Mouse (Mus musculus) stomach, embryonic 16.5 days (tissue): ENCODE results near the gene Npw. TPM values are rescaled to one million over a fixed set of nuclear protein-coding genes. Genes with fewer than 3 reads are reported as not detected.
A peak's percentile ranks its signal among the peaks of the same experiment; 100 is the strongest.
"Not testable (repeated sequence)": the region's sequence is repeated elsewhere in the genome, so short reads cannot be mapped to it uniquely, and the experiment has no call there.

ENCODE experiments used
- ATAC-seq: fragments of 200-750 bp; cut with Nextera tagmentation; 2 replicates; pipeline ENCODE4 v1.8.0; 2017; ENCODE audit warnings: moderate number of reproducible peaks, moderate TSS enrichment; ENCODE audit not compliant: insufficient read depth, low FRiP score
- H3K27ac ChIP-seq: fragments of 300-500 bp; sonication (generic); 2 replicates; pipeline ENCODE4 v1.5.1; 2014; ENCODE audit warnings: low read length
- H3K27me3 ChIP-seq: fragments of 300-500 bp; sonication (generic); 2 replicates; pipeline ENCODE4 v1.6.1; 2014; ENCODE audit warnings: low read length, control low read depth, mixed read lengths; ENCODE audit not compliant: control insufficient read depth, insufficient read depth
- H3K36me3 ChIP-seq: fragments of 300-500 bp; sonication (generic); 2 replicates; pipeline ENCODE4 v1.6.1; 2014; ENCODE audit warnings: low read length; ENCODE audit not compliant: control insufficient read depth, insufficient read depth
- H3K4me1 ChIP-seq: fragments of 300-500 bp; sonication (generic); 2 replicates; pipeline ENCODE4 v1.6.1; 2014; ENCODE audit warnings: low read length, control low read depth, mixed read lengths; ENCODE audit not compliant: control insufficient read depth, insufficient read depth
- H3K4me2 ChIP-seq: fragments of 300-500 bp; sonication (generic); 2 replicates; pipeline ENCODE4 v1.6.1; 2014; ENCODE audit warnings: low read depth, low read length, mixed read lengths
- H3K4me3 ChIP-seq: fragments of 300-500 bp; sonication (generic); replicated peaks from 2 replicates; pipeline ENCODE4 v1.5.1; 2014; ENCODE audit warnings: mild to moderate bottlenecking, low read length
- H3K9ac ChIP-seq: fragments of 300-500 bp; sonication (generic); 2 replicates; pipeline ENCODE4 v1.6.1; 2014; ENCODE audit warnings: low read length
- H3K9me3 ChIP-seq: fragments of 300-500 bp; sonication (generic); replicated peaks from 2 replicates; pipeline ENCODE4 v1.6.1; 2016; ENCODE audit warnings: low read length, control low read depth; ENCODE audit not compliant: control insufficient read depth
- whole genome bisulfite sequencing: fragments of 180-500 bp; shearing (Covaris S2); extraction: QIAGEN DNeasy Blood & Tissue Kit; methylation state at CpG from one replicate; pipeline ENCODE4 v1.1.7; 2014; 5-methylcytosine and 5-hydroxymethylcytosine counted together
- polyA plus RNA-seq: library from polyadenylated mRNA; unstranded; fragments of >200 nt; fragmentation: Nextera tagmentation; extraction: Ambion mirVana; gene quantifications from 2 replicates; pipeline ENCODE4 v1.2.1, GENCODE M21; 2015

Npw gene
- polyA plus RNA-seq, 1 experiment from 2014 or later = 0.37 TPM

DNA sequence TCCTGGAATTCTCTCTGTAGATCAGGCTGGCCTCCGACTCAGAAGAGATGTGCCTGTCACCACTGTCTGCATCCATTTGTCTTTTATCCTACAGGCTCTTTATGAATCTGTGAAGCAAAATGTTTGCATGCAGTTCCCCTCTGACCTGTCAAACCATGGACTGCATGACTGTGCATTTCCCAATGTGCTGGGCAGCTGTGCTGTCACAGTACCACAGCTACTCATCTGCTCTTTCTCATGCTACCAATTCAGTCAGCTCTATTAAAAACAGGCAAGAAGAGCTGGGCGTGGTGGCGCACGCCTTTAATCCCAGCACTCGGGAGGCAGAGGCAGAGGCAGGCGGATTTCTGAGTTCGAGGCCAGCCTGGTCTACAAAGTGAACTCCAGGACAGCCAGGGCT, 8.8 kb upstream of the Npw start:
- not testable (repeated sequence) for H3K27ac ChIP-seq, H3K9me3 ChIP-seq, H3K36me3 ChIP-seq, H3K4me3 ChIP-seq, H3K4me2 ChIP-seq, ATAC-seq, H3K9ac ChIP-seq, H3K27me3 ChIP-seq
- WGBS = 54% methylated on average over 7 of the region's 7 CpGs
- peaks cover 24% of the 10 kb centered on the region for H3K4me1 ChIP-seq

DNA sequence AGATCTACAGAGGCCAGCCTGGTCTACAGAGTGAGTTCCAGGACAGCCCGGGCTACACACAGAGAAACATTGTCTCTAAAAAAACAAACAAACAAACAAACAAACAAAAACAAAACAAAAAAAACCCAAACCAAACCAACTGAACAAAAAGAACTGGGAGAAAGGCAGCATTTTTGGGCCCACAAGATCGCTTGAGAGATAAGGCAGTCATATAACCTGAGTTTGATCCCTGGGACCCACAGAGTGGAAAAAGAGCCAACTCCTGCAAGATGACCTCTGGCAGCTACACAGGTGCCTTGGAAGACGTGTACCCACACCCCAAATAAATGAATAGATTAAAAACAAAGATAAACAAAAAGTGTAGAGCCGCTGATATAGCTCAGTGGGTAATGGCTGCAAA, 3.3 kb downstream of the Npw start:
- no peak overlapping the region for H3K9ac ChIP-seq
- no peak overlapping the region for H3K4me3 ChIP-seq
- peaks cover 16% of the 10 kb centered on the region for H3K4me1 ChIP-seq
- H3K9me3 ChIP-seq = no peaks in the 10 kb centered on the region
- no peak overlapping the region for H3K27ac ChIP-seq
- peaks cover 30% of the 10 kb centered on the region for H3K27me3 ChIP-seq
- H3K36me3 ChIP-seq = no peaks in the 10 kb centered on the region
- ATAC-seq = no peak
- WGBS = 68% methylated on average over 4 of the region's 4 CpGs
- no peak overlapping the region for H3K4me2 ChIP-seq

DNA sequence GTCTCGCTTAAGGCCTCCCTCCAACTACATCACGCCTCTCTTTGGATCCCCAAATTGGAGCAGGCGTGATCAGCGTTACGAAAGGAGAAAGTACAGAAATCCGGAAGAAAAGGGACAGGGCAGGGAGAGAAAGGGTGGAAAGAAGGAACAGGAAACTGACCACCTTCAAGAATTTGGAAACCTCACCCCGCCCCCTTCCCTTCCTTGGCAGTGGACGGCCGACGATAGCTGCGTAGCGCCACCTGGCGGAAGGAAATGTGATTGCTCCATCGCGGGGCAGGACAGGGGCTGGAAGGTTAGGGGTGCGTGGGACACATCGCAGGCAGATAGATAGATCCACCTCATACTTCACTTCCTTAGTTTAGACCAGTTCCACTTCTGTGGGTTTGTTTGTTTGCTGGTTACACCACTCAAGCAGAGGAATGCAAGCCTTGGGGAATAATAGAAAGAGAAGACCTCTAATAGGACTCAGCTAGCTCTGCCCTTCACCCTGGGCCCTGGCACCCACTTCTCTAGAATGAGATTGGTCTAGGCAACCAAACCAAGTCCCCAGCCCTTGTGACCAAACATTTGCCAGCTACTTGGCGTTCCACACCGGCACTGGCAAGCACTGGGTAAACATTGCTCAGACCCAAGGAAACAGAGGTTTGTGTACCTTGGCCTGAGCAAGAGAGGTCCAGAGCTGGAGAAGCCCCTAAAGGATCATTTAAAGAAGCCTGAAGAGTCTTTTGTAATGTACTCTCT, 4.1 kb downstream of the Npw start:
- Histone ChIP-seq H3K27me3 (peaks cover 23% of the 10 kb centered on the region), H3K9me3 (no peaks in the 10 kb centered on the region), H3K27ac (no peak overlapping the region), H3K4me1 (peaks cover 21% of the 10 kb centered on the region), H3K4me3 (peak overlapping the region; percentile 32), H3K9ac (peak overlapping the region; percentile 63; the same call in 1 of the 2 replicates), H3K36me3 (no peaks in the 10 kb centered on the region), H3K4me2 (peak overlapping the region; percentile 55)
- ATAC-seq = no peak
- 3% methylated on average over 19 of the region's 19 CpGs for WGBS

DNA sequence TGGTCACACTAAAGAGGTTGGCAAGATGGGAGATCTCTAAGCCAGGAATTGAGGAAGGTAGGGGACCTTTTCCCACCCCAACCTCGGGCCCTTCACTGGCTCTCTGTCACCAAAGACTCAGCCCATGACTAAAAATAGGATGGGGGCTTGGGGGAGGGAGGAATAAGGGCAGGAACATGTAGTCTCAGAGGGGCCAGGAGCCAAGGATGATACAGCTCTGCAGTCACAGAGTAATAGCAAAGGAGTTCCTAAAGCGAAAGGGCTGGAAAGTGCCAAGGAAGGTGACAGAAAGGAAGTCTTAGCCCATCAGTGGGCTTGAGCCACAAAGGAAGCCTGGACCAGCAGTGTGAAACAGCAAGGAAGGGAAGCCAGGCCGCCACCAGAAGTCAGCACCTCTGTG, 6.4 kb downstream of the Npw start:
- 0 out of 2 replicates have a peak, but pooled peaks cover under 1% of the 10 kb centered on the region for H3K27me3 ChIP-seq
- WGBS = 63% methylated on average over 3 of the region's 3 CpGs
- H3K36me3 ChIP-seq = no peaks in the 10 kb centered on the region
- no peak overlapping the region for H3K27ac ChIP-seq
- H3K4me1 ChIP-seq = peaks cover 12% of the 10 kb centered on the region
- H3K9me3 ChIP-seq = no peaks in the 10 kb centered on the region
- no peak overlapping the region for H3K4me2 ChIP-seq
- no peak overlapping the region for H3K9ac ChIP-seq
- no peak for ATAC-seq
- H3K4me3 ChIP-seq = no peak overlapping the region

DNA sequence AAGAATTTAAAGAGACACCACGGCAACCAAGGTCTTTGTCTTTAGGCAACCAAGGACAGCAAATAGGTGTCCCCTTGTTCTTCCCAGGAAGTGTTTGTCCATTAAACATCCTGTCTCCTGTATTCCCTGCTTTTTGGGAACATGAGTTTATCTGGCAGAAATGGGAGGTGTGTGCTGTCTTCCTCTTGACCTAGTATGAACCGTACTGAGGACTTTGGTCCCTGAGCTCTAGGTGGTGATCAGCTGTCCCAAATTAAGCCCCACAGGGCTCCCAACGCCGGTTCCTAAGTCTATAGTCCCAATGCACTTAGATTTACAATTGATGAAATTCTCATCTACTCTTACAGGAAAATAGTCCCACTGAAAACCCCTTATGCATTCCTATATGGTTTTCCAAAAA, 7.5 kb downstream of the Npw start:
- Histone ChIP-seq H3K27ac (no peak overlapping the region), H3K27me3 (no peaks in the 10 kb centered on the region), H3K36me3 (no peaks in the 10 kb centered on the region), H3K4me1 (peaks cover 12% of the 10 kb centered on the region), H3K4me2 (peak overlapping the region; percentile 99; the same call in 1 of the 2 replicates), H3K9me3 (no peaks in the 10 kb centered on the region), H3K4me3 (no peak overlapping the region), H3K9ac (peak overlapping the region; percentile 93)
- ATAC-seq = no peak
- 70% methylated on average over 4 of the region's 4 CpGs for WGBS

DNA sequence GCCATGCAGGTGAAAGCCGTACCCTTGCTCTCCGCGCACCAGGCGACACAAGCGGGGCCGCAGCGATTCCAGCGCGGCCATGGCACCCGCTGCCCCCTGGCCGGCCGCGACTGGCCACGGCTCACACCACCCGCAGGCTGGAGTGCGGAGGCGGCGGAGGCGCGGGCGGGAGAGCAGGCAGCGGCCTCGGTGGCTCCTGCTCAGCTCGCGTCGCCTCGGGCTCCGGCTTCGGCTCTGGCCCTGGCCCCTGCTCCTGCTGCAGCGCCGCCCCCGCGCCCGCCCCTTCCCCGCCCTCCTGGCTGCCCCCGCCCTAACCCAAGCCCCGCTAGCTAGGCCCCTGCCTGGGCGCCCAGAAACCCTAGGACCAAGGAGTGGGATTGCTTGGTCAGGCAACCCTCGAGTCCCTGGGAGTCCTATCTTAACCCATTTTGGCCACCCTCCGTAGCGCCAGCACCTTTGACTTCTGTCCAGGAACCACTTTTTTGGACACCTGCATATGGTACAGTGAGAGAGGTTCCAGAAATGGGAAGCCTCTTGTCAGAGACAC, 8.1 kb downstream of the Npw start, which contains the start of gene Slc9a3r2:
Gene Slc9a3r2, minus strand, starts transcription at position 258 of the 547 bp plus-strand sequence.
- H3K36me3 ChIP-seq = no peaks in the 10 kb centered on the region
- H3K27ac ChIP-seq = peak within 1 kb of the TSS; percentile 33; the same call in 1 of the 2 replicates
- H3K4me2 ChIP-seq = peak within 1 kb of the TSS; percentile 99
- ATAC-seq = peak; percentile 74
- no peaks in the 10 kb centered on the region for H3K27me3 ChIP-seq
- WGBS = under 1% methylated on average over 38 of the region's 41 CpGs
- peak within 1 kb of the TSS; percentile 93 for H3K9ac ChIP-seq
- peak within 1 kb of the TSS; percentile 86 for H3K4me3 ChIP-seq
- H3K4me1 ChIP-seq = peaks cover 18% of the 10 kb centered on the region
- no peaks in the 10 kb centered on the region for H3K9me3 ChIP-seq

GRCm38 (mm10) chr17:24649581-24650069, 8.6 kb downstream of the Npw start:
- no peaks in the 10 kb centered on the region for H3K27me3 ChIP-seq
- under 1% methylated on average over 35 of the region's 35 CpGs for WGBS
- H3K9me3 ChIP-seq = no peaks in the 10 kb centered on the region
- peak overlapping the region; percentile 99 for H3K4me2 ChIP-seq
- ATAC-seq = peak; percentile 34; the same call in 1 of the 2 replicates
- peak overlapping the region; percentile 33; the same call in 1 of the 2 replicates for H3K27ac ChIP-seq
- peak overlapping the region; percentile 93 for H3K9ac ChIP-seq
- H3K4me3 ChIP-seq = peak overlapping the region; percentile 86
- no peaks in the 10 kb centered on the region for H3K36me3 ChIP-seq
- H3K4me1 ChIP-seq = peaks cover 23% of the 10 kb centered on the region

- peak overlapping the region; percentile 86 for H3K4me3 ChIP-seq
- H3K36me3 ChIP-seq = no peaks in the 10 kb centered on the region
- WGBS = 73% methylated on average over 10 of the region's 10 CpGs
- H3K4me1 ChIP-seq = peaks cover 28% of the 10 kb centered on the region
- H3K9ac ChIP-seq = peak overlapping the region; percentile 93
- H3K4me2 ChIP-seq = peak overlapping the region; percentile 99
- no peak overlapping the region for H3K27ac ChIP-seq
- no peaks in the 10 kb centered on the region for H3K27me3 ChIP-seq
- no peaks in the 10 kb centered on the region for H3K9me3 ChIP-seq
- ATAC-seq = no peak
These were observed 9.4 kb downstream of the Npw start for GRCm38 (mm10) chr17:24648731-24649377.

GRCm38 (mm10) chr17:24647493-24647892, 10.8 kb downstream of the Npw start:
- no peak for ATAC-seq
- WGBS = 80% methylated on average over 11 of the region's 11 CpGs
- Histone ChIP-seq H3K9me3 (no peaks in the 10 kb centered on the region), H3K4me2 (no peak overlapping the region), H3K27ac (peak overlapping the region; percentile 53), H3K4me1 (peaks cover 28% of the 10 kb centered on the region), H3K4me3 (peak overlapping the region; percentile 5; the same call in 1 of the 2 replicates), H3K36me3 (no peaks in the 10 kb centered on the region), H3K27me3 (no peaks in the 10 kb centered on the region), H3K9ac (peak overlapping the region; percentile 28; the same call in 1 of the 2 replicates)
